Mouse (Mus musculus) neural tube, embryonic 15.5 days (tissue): ENCODE measurements around the gene Ptprh. TPM values are rescaled to one million over a fixed set of nuclear protein-coding genes. Genes with fewer than 3 reads are reported as not detected.

Experiments
- ATAC-seq: fragments of 200-750 bp; cut with Nextera tagmentation; 2 replicates; pipeline ENCODE4 v1.8.0; 2017; ENCODE audit warnings: mild to moderate bottlenecking, moderate TSS enrichment, moderate library complexity; ENCODE audit not compliant: low FRiP score
- H3K27ac ChIP-seq: fragments of 300-500 bp; sonication (generic); replicated peaks from 2 replicates; pipeline ENCODE4 v1.5.1; 2015; ENCODE audit warnings: mild to moderate bottlenecking, inconsistent platforms
- H3K27me3 ChIP-seq: fragments of 300-500 bp; sonication (generic); replicated peaks from 2 replicates; pipeline ENCODE4 v1.6.1; 2015; ENCODE audit warnings: inconsistent platforms
- H3K36me3 ChIP-seq: fragments of 300-500 bp; sonication (generic); 2 replicates; pipeline ENCODE4 v1.6.1; 2015; ENCODE audit warnings: inconsistent platforms
- H3K4me1 ChIP-seq: fragments of 300-500 bp; sonication (generic); 2 replicates; pipeline ENCODE4 v1.6.1; 2015; ENCODE audit warnings: inconsistent platforms
- H3K4me2 ChIP-seq: fragments of 300-500 bp; sonication (generic); 2 replicates; pipeline ENCODE4 v1.6.1; 2015; ENCODE audit warnings: inconsistent platforms, mild to moderate bottlenecking, moderate library complexity
- H3K4me3 ChIP-seq: fragments of 300-500 bp; sonication (generic); replicated peaks from 2 replicates; pipeline ENCODE4 v1.5.1; 2015; ENCODE audit warnings: mild to moderate bottlenecking, inconsistent platforms
- H3K9ac ChIP-seq: fragments of 300-500 bp; sonication (generic); replicated peaks from 2 replicates; pipeline ENCODE4 v1.6.1; 2015; ENCODE audit warnings: mild to moderate bottlenecking, inconsistent platforms
- H3K9me3 ChIP-seq: fragments of 300-500 bp; sonication (generic); replicated peaks from 2 replicates; pipeline ENCODE4 v1.6.1; 2016; ENCODE audit warnings: inconsistent platforms
- WGBS: fragments of 180-500 bp; shearing (Covaris S2); methylation state at CpG from one replicate; pipeline ENCODE4 v1.1.7; 2015; ENCODE audit warnings: mixed read lengths; 5-methylcytosine and 5-hydroxymethylcytosine counted together
- polyA plus RNA-seq: library from polyadenylated mRNA; unstranded; fragments of >200 nt; fragmentation: Nextera tagmentation; extraction: Ambion mirVana; gene quantifications from 2 replicates; pipeline ENCODE4 v1.2.1, GENCODE M21; 2015

The Ptprh gene
- 0.43 and 0.65 TPM in 2 replicates for polyA plus RNA-seq

GRCm38 (mm10) chr7:4603873-4604272, at the start of gene Ptprh:
Gene Ptprh, minus strand, starts transcription at chr7:4604041.
- no peak for ATAC-seq
- H3K4me3 ChIP-seq, result no peak within 1 kb of the TSS
- no peaks in the 10 kb centered on the region for H3K36me3 ChIP-seq
- no peak within 1 kb of the TSS for H3K27ac ChIP-seq
- H3K27me3 ChIP-seq, result no peaks in the 10 kb centered on the region
- no peaks in the 10 kb centered on the region for H3K9me3 ChIP-seq
- no peak within 1 kb of the TSS for H3K9ac ChIP-seq
- H3K4me2 ChIP-seq, result no peak within 1 kb of the TSS
- WGBS, result 85% methylated on average over 6 of the region's 6 CpGs
- no peaks in the 10 kb centered on the region for H3K4me1 ChIP-seq

DNA sequence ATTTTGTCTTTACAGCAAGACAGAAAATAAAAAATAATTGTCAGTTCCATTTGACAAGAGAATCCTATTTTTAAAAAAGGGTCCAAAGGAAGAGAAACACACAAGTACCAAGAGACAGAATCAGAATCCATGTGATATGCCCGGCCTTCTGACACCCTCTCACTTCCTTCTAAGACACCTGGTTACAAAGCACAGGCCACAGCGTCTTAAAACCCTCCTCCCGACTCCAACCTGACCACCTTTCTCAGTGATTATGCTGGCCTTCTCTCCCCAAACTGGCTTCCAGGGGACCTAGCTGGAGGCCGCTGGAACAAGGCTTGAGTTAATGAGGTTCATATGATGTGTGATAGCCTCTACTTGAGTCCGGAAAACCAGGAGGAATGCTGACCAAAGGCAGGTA, 49.5 kb upstream of the Ptprh start:
- no peak overlapping the region for H3K9ac ChIP-seq
- no peak for ATAC-seq
- no peak overlapping the region for H3K27ac ChIP-seq
- H3K4me2 ChIP-seq, result no peak overlapping the region
- H3K27me3 ChIP-seq, result no peaks in the 10 kb centered on the region
- H3K4me3 ChIP-seq, result no peak overlapping the region
- H3K9me3 ChIP-seq, result no peaks in the 10 kb centered on the region
- H3K36me3 ChIP-seq, result peaks cover 8% of the 10 kb centered on the region; the same call in 1 of the 2 replicates
- WGBS, result 87% methylated on average over 5 of the region's 5 CpGs
- H3K4me1 ChIP-seq, result peaks cover 51% of the 10 kb centered on the region

DNA sequence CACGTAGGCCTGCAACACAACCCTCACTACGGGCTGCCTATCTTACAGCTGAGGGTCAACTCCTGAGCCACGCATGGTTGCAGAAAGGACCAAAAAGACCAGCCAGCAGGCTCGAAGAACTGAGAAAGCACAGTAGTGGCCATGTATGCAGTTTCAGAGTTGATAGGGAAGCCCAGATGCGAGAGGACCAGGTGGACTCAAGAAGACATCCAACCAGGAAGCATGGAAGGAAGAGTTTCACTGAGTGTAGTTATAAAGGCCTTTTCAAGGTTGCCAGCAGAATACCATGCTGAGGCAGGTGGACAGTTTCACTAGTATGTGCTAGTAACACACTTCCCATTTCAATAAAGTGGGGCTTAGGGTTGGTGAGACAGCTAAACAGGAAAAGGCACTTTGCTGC, 48.9 kb upstream of the Ptprh start:
- Histone ChIP-seq H3K27me3 (no peaks in the 10 kb centered on the region), H3K9ac (no peak overlapping the region), H3K4me2 (no peak overlapping the region), H3K36me3 (peaks cover 8% of the 10 kb centered on the region; the same call in 1 of the 2 replicates), H3K9me3 (no peaks in the 10 kb centered on the region), H3K27ac (no peak overlapping the region), H3K4me3 (no peak overlapping the region), H3K4me1 (peaks cover 46% of the 10 kb centered on the region)
- ATAC-seq, result no peak
- WGBS, result over 99% methylated on average over 5 of the region's 5 CpGs

- WGBS, result 75% methylated on average over 8 of the region's 8 CpGs
Measured at GRCm38 (mm10) chr7:4651581-4651980, 47.7 kb upstream of the Ptprh start.

DNA sequence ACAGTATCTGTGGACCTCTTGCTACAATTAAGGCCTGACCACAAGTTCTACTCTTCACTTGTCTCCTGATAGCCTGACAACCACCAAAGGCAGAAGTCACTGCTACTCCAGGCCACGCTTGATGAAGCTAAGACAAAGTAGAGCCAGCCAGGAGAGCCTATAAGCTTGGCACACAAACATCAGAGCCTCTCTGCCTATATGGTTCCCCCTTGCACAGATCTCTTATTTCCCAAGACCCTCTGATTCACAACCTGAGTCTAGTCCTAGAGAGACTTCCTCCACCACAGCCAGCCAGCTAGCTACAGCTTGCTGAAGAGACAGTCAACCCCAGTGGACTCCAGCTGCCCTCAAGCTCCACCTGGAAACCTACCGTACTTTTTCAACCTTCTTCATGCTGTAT, 44.2 kb upstream of the Ptprh start:
- no peak for ATAC-seq
- Histone ChIP-seq H3K9me3 (no peaks in the 10 kb centered on the region), H3K4me1 (peaks cover 14% of the 10 kb centered on the region), H3K27ac (no peak overlapping the region), H3K27me3 (no peaks in the 10 kb centered on the region), H3K4me3 (no peak overlapping the region), H3K9ac (no peak overlapping the region), H3K4me2 (no peak overlapping the region), H3K36me3 (peaks cover 43% of the 10 kb centered on the region)
- 84% methylated on average over 2 of the region's 2 CpGs for WGBS

More at GRCm38 (mm10) chr7:4651581-4651980, 47.7 kb upstream of the Ptprh start:
- H3K9me3 ChIP-seq, result no peaks in the 10 kb centered on the region
- no peak overlapping the region for H3K4me2 ChIP-seq
- H3K4me1 ChIP-seq, result peaks cover 35% of the 10 kb centered on the region
- H3K27me3 ChIP-seq, result no peaks in the 10 kb centered on the region
- H3K9ac ChIP-seq, result no peak overlapping the region
- H3K36me3 ChIP-seq, result peaks cover 12% of the 10 kb centered on the region; the same call in 1 of the 2 replicates
- no peak overlapping the region for H3K27ac ChIP-seq
- no peak for ATAC-seq
- no peak overlapping the region for H3K4me3 ChIP-seq

DNA sequence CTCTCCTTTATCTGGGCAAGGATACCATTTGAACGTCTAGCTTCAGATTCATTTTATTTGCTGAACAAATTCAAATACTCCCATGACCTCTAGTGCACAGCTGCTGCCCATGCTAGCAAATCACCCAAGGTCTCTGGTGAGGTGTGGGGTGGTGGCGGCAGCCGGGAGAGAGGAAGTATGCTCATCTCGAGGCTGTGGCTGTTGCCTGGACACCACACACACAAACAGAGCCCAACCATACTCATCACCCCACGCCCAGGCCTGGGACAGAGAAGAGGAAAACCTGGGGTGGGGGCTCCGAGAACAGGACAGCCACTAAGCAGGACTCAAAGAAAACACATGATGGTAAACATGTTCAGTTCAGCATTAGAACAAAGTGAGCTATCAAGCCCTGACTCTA, 43.5 kb upstream of the Ptprh start:
- no peak overlapping the region for H3K4me2 ChIP-seq
- WGBS, result 73% methylated on average over 6 of the region's 6 CpGs
- H3K36me3 ChIP-seq, result peaks cover 43% of the 10 kb centered on the region
- H3K4me1 ChIP-seq, result peaks cover 8% of the 10 kb centered on the region
- no peak overlapping the region for H3K27ac ChIP-seq
- no peak for ATAC-seq
- H3K9me3 ChIP-seq, result no peaks in the 10 kb centered on the region
- no peak overlapping the region for H3K9ac ChIP-seq
- H3K4me3 ChIP-seq, result no peak overlapping the region
- no peaks in the 10 kb centered on the region for H3K27me3 ChIP-seq

DNA sequence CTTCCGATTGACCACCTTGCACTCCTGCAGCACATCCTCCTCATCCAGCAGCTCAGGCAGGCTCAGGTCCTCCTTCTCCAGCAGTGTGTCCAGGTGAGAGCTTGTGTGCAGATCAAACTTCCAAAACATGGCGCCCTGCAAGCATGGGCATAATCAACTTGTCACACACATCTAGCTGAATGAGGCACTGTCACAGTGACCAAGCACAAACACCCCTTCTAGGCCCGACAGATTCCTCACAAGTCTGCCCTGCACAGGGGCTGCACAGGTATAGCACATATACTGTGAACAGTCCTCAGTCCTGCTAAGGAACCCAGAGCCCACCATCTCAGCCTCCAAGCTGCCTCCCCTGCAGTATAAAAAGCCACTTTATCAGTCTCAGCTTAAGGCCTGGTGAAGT, 43.0 kb upstream of the Ptprh start:
- ATAC-seq, result no peak
- Histone ChIP-seq H3K4me1 (peaks cover 7% of the 10 kb centered on the region; the same call in 1 of the 2 replicates), H3K36me3 (peaks cover 48% of the 10 kb centered on the region), H3K27ac (0 out of 2 replicates have a peak overlapping the region, but pooled peaks have one; percentile 5), H3K9ac (no peak overlapping the region), H3K27me3 (no peaks in the 10 kb centered on the region), H3K9me3 (no peaks in the 10 kb centered on the region), H3K4me3 (no peak overlapping the region), H3K4me2 (no peak overlapping the region)
- 96% methylated on average over 3 of the region's 3 CpGs for WGBS

DNA sequence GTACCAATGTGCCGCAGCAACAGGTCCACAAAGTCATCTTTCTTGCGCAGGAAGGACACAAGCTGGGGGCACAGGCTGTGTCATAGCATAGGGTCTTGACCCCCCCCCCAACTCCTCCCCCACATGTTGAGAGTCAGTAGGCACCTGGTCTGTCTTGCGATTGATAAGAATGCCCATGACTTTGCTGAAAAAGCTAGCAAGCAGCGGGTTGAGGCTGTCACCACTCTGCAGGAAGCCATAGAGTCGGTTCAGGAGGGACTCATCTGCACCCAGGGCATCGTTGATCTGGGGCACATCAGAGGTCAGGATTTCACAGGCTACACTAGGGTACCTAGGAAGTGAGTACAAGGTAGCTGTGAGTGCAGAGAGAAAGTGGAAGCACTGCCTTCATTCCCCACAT, 39.4 kb upstream of the Ptprh start:
- 93% methylated on average over 6 of the region's 6 CpGs for WGBS
- Histone ChIP-seq H3K4me1 (no peaks in the 10 kb centered on the region), H3K9ac (no peak overlapping the region), H3K4me2 (no peak overlapping the region), H3K27me3 (no peaks in the 10 kb centered on the region), H3K4me3 (no peak overlapping the region), H3K9me3 (no peaks in the 10 kb centered on the region), H3K36me3 (peaks cover 78% of the 10 kb centered on the region), H3K27ac (no peak overlapping the region)
- no peak for ATAC-seq

DNA sequence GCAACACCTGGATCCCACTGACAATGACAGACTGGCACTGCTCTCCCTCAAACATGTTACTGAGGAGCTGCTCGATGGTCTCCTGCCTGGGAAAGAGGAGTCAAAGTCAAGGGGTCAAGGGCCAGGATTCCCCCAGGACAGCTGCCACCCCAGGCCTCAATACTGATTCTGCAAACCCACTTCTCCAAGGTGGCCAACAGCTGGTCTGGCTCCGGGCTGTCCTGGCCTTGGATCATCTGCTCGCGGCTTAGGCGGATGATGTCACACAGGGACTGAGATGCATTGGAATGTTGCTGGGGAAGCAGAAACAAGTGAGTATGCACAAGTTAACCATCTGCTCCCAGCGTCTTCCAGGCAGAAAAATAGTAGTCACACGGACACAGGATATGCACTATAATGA, 38.1 kb upstream of the Ptprh start:
- no peak overlapping the region for H3K4me3 ChIP-seq
- no peak for ATAC-seq
- peaks cover 87% of the 10 kb centered on the region for H3K36me3 ChIP-seq
- H3K27me3 ChIP-seq, result no peaks in the 10 kb centered on the region
- no peak overlapping the region for H3K4me2 ChIP-seq
- 88% methylated on average over 7 of the region's 7 CpGs for WGBS
- H3K27ac ChIP-seq, result no peak overlapping the region
- H3K4me1 ChIP-seq, result no peaks in the 10 kb centered on the region
- no peak overlapping the region for H3K9ac ChIP-seq
- no peaks in the 10 kb centered on the region for H3K9me3 ChIP-seq

DNA sequence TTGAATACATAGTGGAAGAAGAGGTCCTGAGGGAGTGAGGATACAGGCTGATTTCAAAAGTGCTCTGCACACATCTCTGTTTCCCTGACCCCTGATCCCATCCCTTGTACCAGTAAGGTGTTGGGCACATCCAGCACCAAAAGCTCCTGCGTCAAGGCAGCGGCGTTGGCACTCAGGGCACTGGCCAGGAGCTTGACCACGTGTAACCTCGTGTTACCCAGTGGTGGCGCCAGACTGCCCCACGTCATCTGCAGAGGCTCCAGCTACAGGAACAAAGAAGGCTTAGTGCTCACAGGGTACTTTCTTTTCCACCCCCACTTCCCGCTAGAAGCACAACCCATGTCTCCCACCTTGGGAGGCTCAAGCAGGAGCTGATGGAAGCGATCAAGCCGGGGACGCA, 37.3 kb upstream of the Ptprh start:
- no peaks in the 10 kb centered on the region for H3K27me3 ChIP-seq
- 85% methylated on average over 11 of the region's 11 CpGs for WGBS
- no peaks in the 10 kb centered on the region for H3K9me3 ChIP-seq
- no peak overlapping the region for H3K27ac ChIP-seq
- ATAC-seq, result no peak
- H3K36me3 ChIP-seq, result peaks cover 86% of the 10 kb centered on the region
- H3K4me2 ChIP-seq, result no peak overlapping the region
- no peak overlapping the region for H3K4me3 ChIP-seq
- H3K4me1 ChIP-seq, result no peaks in the 10 kb centered on the region
- H3K9ac ChIP-seq, result no peak overlapping the region

GRCm38 (mm10) chr7:4636179-4636578, 32.3 kb upstream of the Ptprh start:
- ATAC-seq, result no peak
- Histone ChIP-seq H3K4me1 (no peaks in the 10 kb centered on the region), H3K4me3 (no peak overlapping the region), H3K27me3 (no peaks in the 10 kb centered on the region), H3K4me2 (no peak overlapping the region), H3K9ac (no peak overlapping the region), H3K36me3 (peaks cover 79% of the 10 kb centered on the region), H3K27ac (no peak overlapping the region), H3K9me3 (no peaks in the 10 kb centered on the region)
- 85% methylated on average over 4 of the region's 4 CpGs for WGBS

GRCm38 (mm10) chr7:4631031-4631430, 27.2 kb upstream of the Ptprh start, which contains the start of gene Tmem86b:
Gene Tmem86b, minus strand, starts transcription at chr7:4631422.
- Histone ChIP-seq H3K27me3 (no peaks in the 10 kb centered on the region), H3K4me2 (no peak within 1 kb of the TSS), H3K4me3 (no peak within 1 kb of the TSS), H3K9me3 (no peaks in the 10 kb centered on the region), H3K9ac (no peak within 1 kb of the TSS), H3K36me3 (peaks cover 67% of the 10 kb centered on the region), H3K4me1 (no peaks in the 10 kb centered on the region), H3K27ac (no peak within 1 kb of the TSS)
- ATAC-seq, result no peak
- WGBS, result 94% methylated on average over 4 of the region's 4 CpGs

DNA sequence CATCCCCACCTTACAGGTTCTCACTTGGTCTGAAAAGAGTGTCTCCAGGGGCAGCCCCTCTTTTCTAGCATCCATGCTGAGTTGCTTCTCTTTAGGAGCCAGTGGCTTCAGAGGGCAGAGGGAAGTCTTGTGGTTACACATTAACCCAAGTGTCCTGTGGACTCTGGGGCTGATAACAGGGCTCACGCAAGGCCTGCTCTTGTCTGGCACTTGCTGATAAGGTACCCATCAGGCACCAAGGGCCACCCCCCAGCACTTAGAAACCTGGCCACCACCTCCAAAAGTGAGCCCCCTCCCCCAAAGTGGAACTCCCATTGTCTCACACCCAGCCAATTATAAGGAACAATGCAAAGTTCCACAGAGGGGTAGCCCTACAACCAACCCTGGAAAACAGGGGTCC, 26.4 kb upstream of the Ptprh start:
- H3K36me3 ChIP-seq, result peaks cover 61% of the 10 kb centered on the region

More for the DNA sequence above, 26.4 kb upstream of the Ptprh start:
- no peak overlapping the region for H3K4me3 ChIP-seq
- H3K4me2 ChIP-seq, result no peak overlapping the region
- no peak for ATAC-seq
- WGBS, result 65% methylated on average over 1 of the region's 1 CpGs
- no peak overlapping the region for H3K27ac ChIP-seq
- no peaks in the 10 kb centered on the region for H3K27me3 ChIP-seq
- H3K9me3 ChIP-seq, result no peaks in the 10 kb centered on the region
- no peaks in the 10 kb centered on the region for H3K4me1 ChIP-seq
- H3K9ac ChIP-seq, result no peak overlapping the region
